Mouse (Mus musculus) embryo, embryonic 10 days (tissue): Measurements from ENCODE around the gene Ppef2.

Experiments
- DNase-seq: peaks from one replicate; pipeline ENCODE4 v3.0.0-alpha.2; 2015; ENCODE audit warnings: low spot score

Gene Ppef2

GRCm38 (mm10) chr5:92256218-92256617 is at the start of gene Ppef2:
Gene Ppef2, minus strand, starts transcription at chr5:92256278.
- peak; percentile 60 for DNase-seq

GRCm38 (mm10) chr5:92304291-92304690 is 48.2 kb upstream of the Ppef2 start:
- no peak for DNase-seq

- DNase-seq: no peak
Observed at GRCm38 (mm10) chr5:92302149-92302840, 46.2 kb upstream of the Ppef2 start.

GRCm38 (mm10) chr5:92294525-92294924 is 38.4 kb upstream of the Ppef2 start:
- no peak for DNase-seq

DNA sequence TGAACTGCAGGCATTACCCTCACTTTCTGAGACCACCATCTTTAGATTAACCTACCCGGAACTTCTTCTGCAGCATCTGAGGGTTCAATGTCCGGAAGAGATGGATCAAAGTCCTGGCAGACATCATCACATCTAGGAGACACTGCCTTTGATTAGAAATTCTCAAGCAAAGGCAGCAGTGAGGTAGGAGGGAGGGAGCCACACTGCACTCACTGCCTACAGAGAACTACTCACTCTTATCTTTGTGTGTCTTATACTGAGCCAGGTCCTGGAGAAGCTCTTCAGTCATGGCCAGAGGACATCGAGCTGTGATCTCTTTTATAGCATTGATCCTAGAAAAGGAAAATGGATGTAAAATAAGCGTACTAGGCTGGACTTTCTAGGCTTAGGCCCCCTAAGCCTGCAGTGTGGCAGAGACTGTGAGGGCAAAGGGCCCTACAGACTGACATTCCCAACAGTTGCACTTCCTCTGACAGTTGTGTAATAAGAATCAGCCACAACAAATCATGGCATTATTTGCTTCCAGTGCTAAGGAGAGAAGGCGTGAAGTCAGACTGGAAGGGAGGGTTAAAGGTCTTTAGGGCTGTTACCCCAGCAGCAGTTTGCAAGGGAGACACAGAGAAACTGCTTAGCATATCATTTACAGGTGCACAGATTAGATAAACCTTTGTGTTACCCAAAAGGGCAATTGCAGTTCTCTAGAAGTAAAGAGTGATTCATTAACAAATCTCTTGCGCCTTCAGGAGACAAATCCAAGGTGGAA is 35.8 kb upstream of the Ppef2 start:
- DNase-seq: no peak

DNA sequence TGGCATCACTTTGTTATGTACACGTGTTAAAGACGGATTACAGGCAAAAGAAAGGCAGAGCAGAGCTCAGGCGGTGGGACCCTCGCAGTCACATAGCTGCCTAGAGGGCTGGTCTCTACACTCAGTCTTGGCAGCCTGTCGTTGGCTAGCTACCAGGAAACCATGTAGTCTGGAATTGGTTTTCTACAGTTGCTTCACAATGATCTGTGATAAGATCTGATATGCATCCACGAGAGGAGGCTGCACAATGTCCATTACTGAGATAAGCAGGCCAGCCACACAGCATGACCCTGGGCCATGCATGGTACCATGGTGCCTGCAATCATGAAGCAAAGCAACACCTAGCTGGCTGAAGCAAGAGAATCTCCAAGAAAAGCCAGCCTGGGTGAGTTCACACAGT is 31.8 kb upstream of the Ppef2 start:
- DNase-seq: no peak

DNA sequence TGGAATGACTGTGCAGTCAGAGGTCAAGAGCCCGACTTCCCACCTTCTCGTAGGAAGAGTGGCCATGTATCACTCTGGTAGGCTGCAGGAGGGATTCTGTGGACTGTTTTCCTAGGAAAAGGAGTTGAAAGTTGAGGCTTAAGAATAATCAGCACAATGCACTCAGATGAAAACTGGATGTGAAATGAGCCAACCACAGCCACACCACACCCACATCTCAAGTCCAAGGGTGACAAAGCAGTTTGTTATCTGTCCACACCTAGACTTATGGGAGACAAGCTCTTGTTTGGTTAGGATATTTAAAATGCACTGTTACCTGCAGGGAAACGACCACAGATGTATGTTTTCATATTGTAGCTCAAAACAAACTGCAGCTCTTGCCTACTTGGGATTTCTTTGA is 27.0 kb upstream of the Ppef2 start:
- peak; percentile 14 for DNase-seq

- DNase-seq: no peak
Observed at GRCm38 (mm10) chr5:92282571-92282970, 26.5 kb upstream of the Ppef2 start.

- no peak for DNase-seq
Observed at GRCm38 (mm10) chr5:92278942-92279537, 23.0 kb upstream of the Ppef2 start.

- peak; percentile 91 for DNase-seq
Observed at GRCm38 (mm10) chr5:92277437-92278394, 21.6 kb upstream of the Ppef2 start, which contains the start of gene Naaa. Gene Naaa, minus strand, starts transcription at chr5:92278170.

- DNase-seq: no peak
Observed at GRCm38 (mm10) chr5:92270496-92270895, 14.4 kb upstream of the Ppef2 start.

GRCm38 (mm10) chr5:92263761-92264359 is 7.8 kb upstream of the Ppef2 start:
- peak; percentile 47 for DNase-seq

GRCm38 (mm10) chr5:92262646-92263045 is 6.6 kb upstream of the Ppef2 start:
- DNase-seq: no peak

- no peak for DNase-seq
Observed at GRCm38 (mm10) chr5:92254476-92254875, 1.6 kb downstream of the Ppef2 start.

GRCm38 (mm10) chr5:92252797-92253343 is 3.2 kb downstream of the Ppef2 start:
- peak; percentile 74 for DNase-seq

- DNase-seq: no peak
Observed at GRCm38 (mm10) chr5:92252031-92252430, 4.0 kb downstream of the Ppef2 start.

DNA sequence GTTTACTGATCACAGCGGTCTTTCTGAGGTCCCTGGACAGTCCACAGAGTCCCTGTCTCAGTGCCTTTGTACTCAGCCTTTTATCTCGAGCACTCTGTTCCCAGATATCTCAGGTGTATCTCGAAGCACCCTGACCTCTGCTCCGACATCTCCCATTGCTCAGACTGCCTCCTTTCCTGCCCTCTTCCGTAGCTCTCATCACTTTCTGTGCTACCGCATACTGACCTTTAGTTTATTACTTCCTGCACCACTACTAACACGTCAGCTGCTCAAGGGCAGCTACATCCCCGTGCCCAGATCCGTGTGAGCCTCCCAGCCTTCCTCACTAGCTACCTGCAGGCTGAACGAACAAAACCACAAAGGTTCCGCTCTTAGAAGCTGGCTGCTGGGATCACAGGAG is 7.5 kb downstream of the Ppef2 start:
- DNase-seq: no peak

DNA sequence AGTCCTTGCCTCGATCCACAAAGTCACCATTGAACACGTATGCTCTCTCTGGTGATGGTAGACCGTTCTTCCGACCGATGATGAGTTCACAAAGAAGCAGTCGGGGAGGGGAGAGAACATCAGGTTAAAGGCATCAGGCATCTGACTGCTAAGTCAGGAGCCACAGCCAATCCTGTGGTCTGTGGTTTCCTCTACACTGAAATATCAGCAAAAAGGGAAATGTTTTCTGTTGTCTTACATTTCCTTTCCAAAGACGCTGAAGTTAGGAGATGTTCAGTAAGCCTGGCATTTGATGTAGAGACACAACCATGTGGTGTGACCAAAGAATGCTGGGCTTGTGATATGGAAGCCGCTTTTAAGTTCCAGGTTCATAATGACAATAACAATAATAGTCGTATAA is 10.6 kb downstream of the Ppef2 start:
- DNase-seq: no peak

DNA sequence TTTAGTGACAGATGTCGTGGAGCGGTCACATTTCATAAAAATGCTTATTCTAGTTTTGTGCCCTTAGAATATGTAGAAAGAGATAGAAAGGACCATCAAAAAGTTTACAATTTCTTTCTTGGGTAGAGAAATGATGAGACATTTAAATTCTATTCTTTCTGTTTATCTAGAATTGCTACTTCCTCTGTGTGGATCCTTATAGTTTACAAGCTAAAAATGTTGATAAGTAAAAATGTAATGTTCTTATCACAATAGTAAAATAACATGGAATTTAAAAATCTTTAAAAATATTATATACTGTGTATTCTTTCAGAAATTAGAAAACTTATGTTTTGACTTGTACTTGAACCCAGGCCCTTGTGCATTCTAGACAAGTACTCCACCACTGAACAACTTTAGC is 11.2 kb downstream of the Ppef2 start:
- no peak for DNase-seq

GRCm38 (mm10) chr5:92240769-92241168 is 15.3 kb downstream of the Ppef2 start:
- DNase-seq: no peak
